Mouse (Mus musculus) thymus, postnatal 25 days (tissue): ENCODE measurements around the gene Tnrc6b.

Experiments used
- DNase-seq: peaks from one replicate; pipeline ENCODE4 v3.0.0; 2022

Tnrc6b gene

GRCm38 (mm10) chr15:80983264-80983663, 272.2 kb downstream of the Tnrc6b start:
- DNase-seq = no peak

- DNase-seq = no peak
Measured at GRCm38 (mm10) chr15:80988331-80988730, 277.2 kb downstream of the Tnrc6b start.

GRCm38 (mm10) chr15:80989712-80990111, 278.6 kb downstream of the Tnrc6b start:
- no peak for DNase-seq
